Mouse (Mus musculus): ENCODE measurements at regions not wholly inside any gene's neighbourhood (a gene's known extent, or its start where the extent isn't known, plus 50 kb on each side); places are given as distances from the start of the nearest gene placed in this dataset.
"Not testable (repeated sequence)": the region's sequence is repeated elsewhere in the genome, so short reads cannot be mapped to it uniquely, and the experiment has no call there.

DNA sequence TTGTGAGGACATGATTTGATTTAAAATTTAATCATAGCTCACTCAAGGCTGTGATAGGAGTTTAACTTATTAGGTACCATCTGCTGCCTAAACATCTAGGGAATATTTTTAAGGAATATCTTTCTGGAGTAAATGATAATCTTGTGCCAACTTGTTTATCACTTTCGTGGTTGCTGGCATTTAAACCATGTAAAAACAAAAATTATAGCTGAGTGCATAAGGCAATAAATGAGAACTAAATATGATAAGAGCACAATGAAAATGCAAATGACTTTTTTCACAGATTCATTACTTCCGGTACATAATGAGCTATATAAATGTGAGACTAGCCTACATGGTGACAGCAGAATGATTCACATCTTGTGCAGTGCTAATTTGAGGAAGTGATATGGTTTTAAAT is 221.8 kb upstream of the Tmprss15 start:
- no peak for DNase-seq

DNA sequence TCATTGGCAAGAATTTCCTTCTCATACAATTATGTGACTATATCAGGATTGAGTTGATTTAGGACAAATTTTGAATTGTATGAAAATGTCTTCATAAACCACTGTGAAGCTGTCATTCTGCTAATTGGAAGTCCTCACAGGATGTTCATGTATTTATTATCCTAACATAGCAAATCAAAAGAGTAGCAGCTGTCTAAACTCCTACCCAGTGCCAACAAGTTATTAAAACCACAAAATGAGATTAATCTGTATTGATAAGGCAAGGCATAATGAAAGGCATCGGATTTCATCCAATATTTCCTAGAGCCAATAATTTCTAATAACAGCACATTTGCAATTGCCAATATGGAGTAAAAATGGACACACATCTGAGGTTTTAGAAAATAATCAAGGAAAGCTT is 217.6 kb upstream of the Tmprss15 start:
- DNase-seq = no peak

DNA sequence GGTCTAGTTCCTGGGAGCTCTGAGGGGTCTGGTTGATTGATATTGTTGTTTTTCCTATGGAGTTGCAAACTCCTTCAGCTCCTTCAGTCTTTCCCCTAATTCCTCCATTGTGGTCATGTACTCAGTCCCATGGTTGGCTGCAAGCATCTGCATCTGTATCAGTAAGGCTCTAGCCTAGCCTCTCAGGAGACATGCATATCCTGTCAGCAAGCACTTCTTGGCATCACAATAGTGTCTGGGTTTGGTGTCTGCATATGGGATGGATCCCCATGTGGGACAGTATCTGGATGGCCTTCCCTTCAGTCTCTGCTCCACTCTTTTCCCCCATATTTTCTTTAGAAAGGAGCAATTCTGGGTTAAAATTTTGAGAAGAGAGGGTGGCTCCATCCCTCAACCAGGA is 205.7 kb upstream of the Tmprss15 start:
- DNase-seq = not testable (repeated sequence)

DNA sequence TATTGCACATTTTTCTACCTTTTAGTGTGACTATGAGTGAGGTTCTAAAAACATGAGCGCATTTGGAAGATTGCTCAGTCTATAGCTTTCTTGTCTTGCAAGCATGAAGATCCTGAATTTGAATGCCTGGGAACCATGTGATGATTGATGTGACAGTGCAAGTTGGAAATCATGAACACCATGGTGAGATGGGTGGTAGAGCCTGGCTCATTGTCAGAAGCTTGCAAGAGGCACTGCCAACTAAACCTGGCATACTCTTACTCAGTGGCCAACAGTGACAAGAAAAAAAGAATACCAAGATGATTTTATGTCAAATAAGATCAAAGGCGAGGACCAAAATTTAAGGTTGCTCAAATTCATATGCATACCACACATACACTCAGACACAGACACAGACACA is 188.1 kb upstream of the Tmprss15 start:
- no peak for DNase-seq

DNA sequence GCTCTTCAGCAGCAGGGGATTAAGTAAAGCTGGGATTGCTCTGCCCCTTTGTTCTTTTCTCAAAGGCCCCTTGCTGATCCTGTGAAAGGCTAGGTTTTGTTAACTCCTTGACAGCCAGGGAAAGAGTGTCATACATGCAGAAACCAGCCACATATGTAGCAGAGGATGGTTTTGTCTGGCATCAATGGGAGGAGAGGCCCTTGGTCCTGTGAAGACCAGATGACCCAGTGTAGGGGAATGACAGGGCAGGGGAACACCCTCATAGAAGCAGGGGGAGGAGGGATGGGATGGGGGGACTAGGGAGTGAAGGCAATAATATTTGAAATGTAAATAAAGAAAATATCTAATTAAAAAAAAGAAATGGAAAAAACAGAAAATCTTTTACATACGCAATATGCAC is 165.6 kb upstream of the Tmprss15 start:
- DNase-seq = no peak

DNA sequence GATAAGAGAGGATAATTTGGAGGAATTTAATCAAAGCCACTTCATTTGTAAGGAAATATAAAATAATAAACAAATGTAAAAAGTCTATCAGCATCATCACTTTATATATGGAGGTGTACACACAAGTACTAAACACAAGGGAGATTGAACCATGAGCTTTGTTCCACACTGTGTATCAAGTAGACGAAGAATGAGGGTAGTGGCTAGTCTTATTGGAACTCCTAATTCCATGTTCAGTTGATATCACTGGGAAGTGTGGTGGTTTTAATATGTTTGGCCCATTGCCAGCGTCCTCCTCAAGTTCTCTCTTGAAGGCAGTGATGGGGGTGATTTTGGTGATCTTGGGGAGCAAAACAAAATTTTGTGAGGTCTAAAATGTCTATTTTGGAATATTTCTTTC is 165.2 kb upstream of the Tmprss15 start:
- no peak for DNase-seq

DNA sequence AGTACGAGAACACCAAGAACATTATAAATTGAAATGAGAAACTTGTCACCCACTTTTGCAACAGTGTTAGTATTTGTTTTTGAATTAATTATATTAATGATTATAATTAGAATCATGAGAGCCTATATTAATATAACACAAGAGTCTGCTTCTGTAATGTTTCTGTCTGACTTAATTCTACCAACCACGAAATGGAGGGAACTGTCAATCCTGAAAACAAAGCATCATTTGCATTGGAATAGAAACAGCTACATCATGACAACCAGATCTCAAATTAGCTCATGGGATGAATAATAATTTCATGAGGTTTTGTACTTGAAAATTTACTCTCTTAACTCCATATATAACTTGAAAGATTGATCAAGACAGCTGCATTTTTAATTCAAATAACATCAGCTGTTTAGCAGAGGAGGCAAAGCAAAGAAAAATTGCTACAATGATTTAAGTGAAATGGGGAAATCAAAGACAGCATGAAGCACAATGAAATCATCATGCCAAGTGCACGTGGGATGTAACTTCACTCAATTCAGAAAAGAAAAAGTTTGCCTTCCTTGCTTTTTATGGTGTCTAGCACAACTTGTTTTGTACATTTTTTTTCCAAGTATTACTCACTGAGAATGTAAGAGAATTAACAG is 150.1 kb upstream of the Tmprss15 start:
- no peak for DNase-seq

DNA sequence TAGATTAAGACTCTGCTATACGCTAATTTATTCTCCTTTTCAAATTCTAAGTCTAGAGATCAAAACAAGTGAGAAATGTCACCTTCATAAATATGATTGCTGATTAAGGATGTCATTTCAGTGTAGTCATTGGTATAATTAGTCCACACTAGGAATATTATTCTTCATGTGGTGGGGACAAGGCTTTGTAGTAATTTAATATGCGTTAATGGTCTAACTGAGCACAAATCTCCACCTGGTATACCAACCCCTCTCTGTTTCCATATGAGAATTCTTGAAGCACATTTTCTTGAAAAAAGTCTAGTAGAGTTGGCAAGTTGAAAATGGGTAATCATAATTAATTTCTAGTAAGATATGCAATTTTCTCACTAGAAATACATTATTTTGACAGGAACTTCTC is 149.3 kb upstream of the Tmprss15 start:
- no peak for DNase-seq

DNA sequence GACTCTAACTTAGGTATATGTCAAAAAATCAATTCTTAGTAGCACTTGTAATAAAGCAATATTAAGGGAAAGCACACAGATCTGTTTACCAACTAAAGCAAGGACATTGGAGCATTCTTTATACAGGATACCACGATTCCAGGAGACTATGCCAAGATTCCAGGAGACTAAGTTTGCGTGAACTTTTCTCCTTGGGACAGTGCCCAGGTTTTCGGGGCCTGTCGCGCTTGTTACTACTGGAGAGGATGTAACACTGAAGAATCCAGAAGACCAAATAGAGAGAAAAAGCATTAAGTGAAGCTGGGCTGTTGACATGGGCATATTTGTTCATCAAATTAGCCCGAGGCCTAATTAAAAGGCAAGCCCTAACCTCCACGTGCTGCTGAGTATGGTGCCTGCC is 100.3 kb upstream of the Tmprss15 start:
- DNase-seq = peak; percentile 2 to 5

DNA sequence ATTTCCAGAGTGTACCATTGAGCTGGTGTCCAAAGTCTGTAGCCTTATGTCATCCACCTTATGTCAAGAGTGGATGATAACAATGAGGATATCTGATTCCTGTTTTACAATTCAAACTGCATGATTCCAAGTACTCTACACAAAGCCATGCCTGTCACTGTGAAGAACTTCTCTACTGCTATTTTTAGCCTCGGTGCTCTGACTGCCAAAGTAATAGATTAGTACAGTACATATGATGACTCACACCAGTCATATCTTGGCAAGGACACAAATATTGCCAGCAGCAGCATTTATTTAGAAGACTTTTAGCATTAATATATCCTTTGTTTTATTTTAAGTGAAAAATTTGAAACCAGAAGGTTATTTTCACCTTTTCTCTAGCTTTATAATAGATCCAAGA is 95.6 kb upstream of the Tmprss15 start:
- peak; percentile 31 to 38 for DNase-seq

DNA sequence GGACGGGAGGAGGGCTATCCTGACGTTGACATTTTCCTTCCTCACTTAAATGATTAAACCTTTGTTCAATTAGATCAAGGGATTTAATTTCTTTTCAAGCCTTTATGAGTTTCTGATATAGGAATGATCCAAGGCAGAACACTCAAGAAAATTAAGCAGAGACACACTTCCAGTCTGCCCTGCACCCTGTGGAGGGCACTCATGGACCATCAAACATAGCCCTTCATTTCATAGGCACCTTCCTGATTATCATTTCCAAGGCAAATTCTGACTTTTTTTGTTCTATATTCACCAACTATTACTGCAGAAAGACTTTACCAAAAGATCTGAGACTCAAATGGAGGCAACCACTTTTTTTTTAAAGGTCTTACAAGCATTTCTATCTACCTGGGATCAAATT is 91.6 kb upstream of the Tmprss15 start:
- DNase-seq = peak in 1 of 2 experiments; percentile 3

DNA sequence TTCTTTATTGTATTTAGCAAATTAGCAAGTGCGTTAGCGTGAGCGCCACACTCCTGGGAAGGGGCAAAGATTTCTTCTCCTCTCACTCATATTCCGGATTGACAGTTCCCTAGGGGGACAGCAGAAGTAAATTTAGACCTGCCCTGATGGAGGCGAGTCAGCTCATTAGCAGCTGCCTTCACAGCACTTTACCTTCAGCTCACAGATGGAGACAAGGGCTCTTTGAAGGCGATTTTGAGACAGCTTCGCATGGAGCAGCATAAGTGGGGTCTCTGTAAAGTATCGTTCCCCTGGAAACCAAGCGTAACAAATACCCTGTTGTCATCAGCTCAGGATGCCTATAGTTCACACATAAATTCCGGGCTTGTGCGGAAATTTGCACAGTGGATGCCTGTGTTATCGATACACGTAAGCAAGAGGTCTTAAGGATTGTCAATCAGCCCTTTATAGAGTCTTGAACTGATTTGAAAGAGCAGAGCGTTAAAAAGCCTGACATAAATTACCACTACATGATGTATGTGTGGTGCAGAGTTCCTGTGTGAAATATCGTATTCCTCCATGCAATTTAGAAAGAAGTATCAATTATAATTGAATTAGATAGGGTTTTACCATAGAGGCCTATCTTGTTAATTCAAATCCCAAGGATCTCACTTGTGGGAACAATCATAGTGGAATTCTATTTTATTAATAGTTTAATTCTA is 86.6 kb upstream of the Tmprss15 start:
- no peak for DNase-seq

DNA sequence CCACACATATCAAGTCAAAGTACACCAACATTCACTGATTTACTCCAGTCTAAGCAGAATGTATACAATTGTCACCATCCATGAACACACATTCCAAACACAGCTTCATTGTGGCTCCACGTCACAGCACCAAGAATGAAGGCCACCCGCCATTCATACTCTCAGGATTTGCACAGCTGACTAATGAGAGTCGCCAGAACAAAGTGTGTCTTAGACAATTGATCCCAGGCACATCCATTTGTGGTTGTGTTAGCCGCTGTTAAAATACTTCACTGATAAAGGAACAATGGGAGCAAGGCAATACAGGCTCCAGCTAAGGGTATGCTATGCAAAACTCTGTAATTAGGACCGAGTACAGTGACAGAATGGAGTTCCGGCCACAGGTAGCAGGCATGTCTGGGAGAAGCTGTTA is 85.9 kb upstream of the Tmprss15 start:
- DNase-seq = no peak

DNA sequence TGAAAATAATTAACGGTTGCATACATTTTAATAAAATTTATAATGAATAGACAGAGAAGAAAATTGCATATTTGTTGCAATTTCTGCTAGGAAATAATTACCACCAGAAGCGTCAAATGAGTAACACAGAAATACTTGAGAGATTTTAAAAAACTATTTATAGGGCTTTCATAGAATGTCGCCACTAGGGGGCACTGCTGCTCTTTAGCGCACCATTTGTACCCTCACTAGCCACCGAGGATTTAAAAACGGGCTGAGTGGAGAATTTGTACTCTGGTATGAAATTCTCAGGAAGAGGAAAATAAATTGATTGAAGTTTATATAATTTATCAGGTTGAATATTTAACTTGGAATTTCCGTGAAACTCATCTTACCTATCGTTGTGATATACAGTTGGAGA is 77.3 kb upstream of the Tmprss15 start:
- peak in 1 of 2 experiments; percentile 55 for DNase-seq

DNA sequence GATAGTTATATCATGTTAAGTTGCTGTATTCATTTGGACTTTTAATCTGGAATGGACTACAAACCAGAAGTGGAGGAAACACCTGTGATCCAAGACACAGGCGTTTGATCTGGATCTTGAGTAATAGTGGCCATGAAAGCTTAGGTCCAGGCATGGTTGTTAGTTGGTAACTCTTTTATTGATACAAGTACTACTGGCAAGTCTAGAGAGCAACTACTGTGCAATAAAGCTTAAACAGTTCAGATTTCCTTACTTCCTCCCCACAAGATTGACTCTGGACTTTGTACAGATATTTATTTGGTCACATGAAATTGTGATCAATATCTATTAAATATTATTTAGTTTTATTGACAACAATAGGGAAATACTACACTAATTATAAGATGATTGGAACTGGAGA is 51.9 kb upstream of the Tmprss15 start:
- DNase-seq = no peak
